ENCODE assay signal across 9 mouse cellular contexts in the genomic region with DNA sequence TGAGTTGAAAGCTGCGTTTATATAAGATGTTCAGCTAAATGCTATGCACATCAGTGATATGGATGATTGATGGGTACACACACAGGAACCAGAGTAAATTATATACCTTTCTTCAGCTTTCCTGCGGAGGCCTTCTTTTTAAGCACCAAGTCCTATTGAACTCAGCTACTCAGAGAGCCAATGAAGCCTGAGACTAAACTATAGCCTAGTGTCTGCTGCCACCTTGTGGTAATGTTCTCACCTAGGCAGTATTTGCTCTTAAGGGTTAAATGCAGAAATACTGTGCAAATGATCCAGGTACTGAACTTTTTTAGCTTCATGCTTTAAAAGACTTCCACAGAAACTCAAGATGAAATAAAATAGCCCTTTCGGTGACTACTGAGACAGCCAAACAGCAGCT. TPM values are rescaled to one million over a fixed set of nuclear protein-coding genes. Genes with fewer than 3 reads are reported as not detected.
DNase-seq lines count a peak whose midpoint lies in the region; ATAC-seq and TF ChIP-seq lines count a peak whose summit lies in the region.
"Had no signal": no experiment of that assay in that cellular context is flagged by ENCODE, and none has a peak within 500 bp of the region (broad histone marks: within the 10 kb centered on the region; RNA-seq: fewer than 3 reads in every experiment).

No protein-coding gene starts in this region.

- no peaks in the 10 kb centered on the region for H3K9me3 ChIP-seq in heart, postnatal 0 days (replicated peaks; ENCODE audit: control insufficient read depth, low read length)
- H3K9me3 ChIP-seq in heart, embryonic 12.5 days (replicated peaks) = no peaks in the 10 kb centered on the region; the same call in 1 of the 2 replicates

- peak; percentile 68 for DNase-seq in heart, postnatal 0 days (ENCODE audit: low spot score)
- peak; percentile 72 for DNase-seq in adipocyte (ENCODE audit: low spot score)
- peak; percentile 92 for DNase-seq in embryo, embryonic 10 days (ENCODE audit: low spot score)
- peak; percentile 65 to 79 for DNase-seq in layer of hippocampus, adult 18-20 months (ENCODE audit: low spot score in 2 of 2)
- DNase-seq in lung, postnatal 36 days = peak; percentile 75
- peak; percentile 61 for DNase-seq in right cerebral cortex, postnatal 14 days

- 41% methylated on average over 3 of the region's 3 CpGs for WGBS in heart, postnatal 0 days
- 41% methylated on average over 3 of the region's 3 CpGs for WGBS in heart, embryonic 12.5 days

- TF ChIP-seq CTCF in heart, postnatal 0 days (IDR thresholded peaks at IDR 0.05; ENCODE audit: low read depth) = peak; percentile 88

- TF ChIP-seq EP300 in heart, postnatal 0 days (IDR thresholded peaks at IDR 0.05; ENCODE audit: low read depth) = no peak

- no peak overlapping the region for H3K9ac ChIP-seq in heart, postnatal 0 days (replicated peaks; ENCODE audit: low read depth, low read length)
- no peak overlapping the region for H3K9ac ChIP-seq in heart, embryonic 12.5 days

- no peak for ATAC-seq in heart, postnatal 0 days (ENCODE audit: insufficient read depth, low read depth)
- no peak for ATAC-seq in heart, embryonic 12.5 days (ENCODE audit: insufficient number of reproducible peaks, low FRiP score)
- ATAC-seq in hematopoietic stem cell, adult 5-6 weeks (replicated peaks in 1 of 2; ENCODE audit: insufficient read depth in 1 of 2, low FRiP score in 2 of 2, low TSS enrichment in 1 of 2, low read depth in 1 of 2, poor library complexity in 2 of 2, severe bottlenecking in 2 of 2) = peak; percentile 91 to 93

- H3K27me3 ChIP-seq in heart, postnatal 0 days (ENCODE audit: control insufficient read depth, insufficient read depth, low read length) = no peaks in the 10 kb centered on the region
- H3K27me3 ChIP-seq in heart, embryonic 12.5 days (replicated peaks) = no peaks in the 10 kb centered on the region

- no peak overlapping the region for H3K27ac ChIP-seq in heart, postnatal 0 days (ENCODE audit: low read depth)
- no peak overlapping the region for H3K27ac ChIP-seq in heart, embryonic 12.5 days (ENCODE audit: poor library complexity, severe bottlenecking)

- no peaks in the 10 kb centered on the region for H3K4me1 ChIP-seq in heart, postnatal 0 days (ENCODE audit: control insufficient read depth, insufficient read depth)
- H3K4me1 ChIP-seq in heart, embryonic 12.5 days (replicated peaks) = no peaks in the 10 kb centered on the region

- H3K36me3 ChIP-seq in heart, postnatal 0 days (replicated peaks; ENCODE audit: control insufficient read depth, insufficient read depth, low read length) = no peaks in the 10 kb centered on the region
- H3K36me3 ChIP-seq in heart, embryonic 12.5 days = no peaks in the 10 kb centered on the region

- no peak overlapping the region for H3K4me3 ChIP-seq in heart, postnatal 0 days (ENCODE audit: low read depth, low read length)
- no peak overlapping the region for H3K4me3 ChIP-seq in heart, embryonic 12.5 days

- H3K4me2 ChIP-seq in heart, postnatal 0 days (ENCODE audit: low read depth, low read length) = no peak overlapping the region
- H3K4me2 ChIP-seq in heart, embryonic 12.5 days = no peak overlapping the region

RNA-seq across cellular contexts. Expression of gene Gm281, which starts 3.4 kb away (rescaled TPM):
- not detected in 2 replicates for total RNA-seq in heart, postnatal 0 days (2014; rRNA removed; ENCODE audit: low replicate concordance)
- not detected in 2 replicates for polyA plus RNA-seq in heart, postnatal 0 days (2015; fragmentation: Nextera tagmentation; extraction: Ambion mirVana)
- polyA plus RNA-seq in heart, embryonic 12.5 days (2016; fragmentation: Nextera tagmentation; extraction: Ambion mirVana) = not detected in 2 replicates
- total RNA-seq in hematopoietic stem cell, adult 5-6 weeks (2017) = not detected in 2 replicates
- total RNA-seq in layer of hippocampus, adult 18-20 months (2021) = not detected
- total RNA-seq: adrenal gland, postnatal 4 days had no signal

RNA-seq across cellular contexts. Expression of gene Atxn7, which starts 43.6 kb away (rescaled TPM):
- total RNA-seq in heart, postnatal 0 days (2014; rRNA removed; ENCODE audit: low replicate concordance) = 11.2 and 12.4 TPM in 2 replicates
- 2.1 TPM in 2 replicates for polyA plus RNA-seq in heart, postnatal 0 days (2015; fragmentation: Nextera tagmentation; extraction: Ambion mirVana)
- 3.9 and 4.3 TPM in 2 replicates for polyA plus RNA-seq in heart, embryonic 12.5 days (2016; fragmentation: Nextera tagmentation; extraction: Ambion mirVana)
- 25.4 and 33.5 TPM in 2 replicates for total RNA-seq in hematopoietic stem cell, adult 5-6 weeks (2017)
- 10 to 100 TPM; 28.9 to 30.8 TPM for total RNA-seq in layer of hippocampus, adult 18-20 months (2021)

RNA-seq across cellular contexts. Expression of gene Thoc7, which starts 44.0 kb away (rescaled TPM):
- 80.9 and 86.7 TPM in 2 replicates for total RNA-seq in heart, postnatal 0 days (2014; rRNA removed; ENCODE audit: low replicate concordance)
- polyA plus RNA-seq in heart, postnatal 0 days (2015; fragmentation: Nextera tagmentation; extraction: Ambion mirVana) = 198 and 207 TPM in 2 replicates
- polyA plus RNA-seq in heart, embryonic 12.5 days (2016; fragmentation: Nextera tagmentation; extraction: Ambion mirVana) = 146 and 159 TPM in 2 replicates
- total RNA-seq in hematopoietic stem cell, adult 5-6 weeks (2017) = 216 and 342 TPM in 2 replicates
- total RNA-seq in layer of hippocampus, adult 18-20 months (2021) = 100 to 1,000 TPM in 1 of 2 experiments, 10 to 100 TPM in 1; 91.9 to 102 TPM

Comparison
In these comparisons a context has a peak if more than half of its experiments do, and no peak if none do; other contexts are left out.
1. ATAC-seq: peak in hematopoietic stem cell, adult 5-6 weeks (2 of 2); none in heart, postnatal 0 days (single experiment) and heart, embryonic 12.5 days (single experiment).
2. Peak in every context shown above with its lines, with median percentiles within 50 percentile points of each other: DNase-seq.